Mouse (Mus musculus): ENCODE measurements at regions not wholly inside any gene's neighbourhood (a gene's known extent, or its start where the extent isn't known, plus 50 kb on each side); places are given as distances from the start of the nearest gene placed in this dataset.

DNA sequence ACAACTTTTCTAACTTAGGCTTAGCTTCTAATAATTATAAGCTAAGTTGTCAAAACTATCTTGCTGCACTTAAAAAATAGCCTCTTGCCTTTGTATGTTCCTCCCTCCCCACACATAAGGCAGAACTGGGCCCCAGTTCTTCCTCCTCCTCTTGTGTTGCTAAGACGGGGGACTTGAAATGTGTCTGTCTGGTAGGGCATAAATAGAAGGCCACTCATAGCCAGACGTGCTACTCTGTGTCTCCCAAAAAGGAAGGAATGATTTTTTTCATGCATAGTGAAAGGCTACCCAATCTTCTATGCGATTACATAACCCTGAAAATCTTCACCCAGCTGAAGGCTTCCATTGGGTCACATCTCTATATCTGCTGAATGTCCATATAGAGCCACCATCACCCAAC is 183.5 kb downstream of the Hsfy2 start:
- DNase-seq (ENCODE audit: low spot score): no peak

- no peak for DNase-seq (ENCODE audit: low spot score)
Measured at GRCm38 (mm10) chr1:56442835-56443234, 194.4 kb downstream of the Hsfy2 start.

DNA sequence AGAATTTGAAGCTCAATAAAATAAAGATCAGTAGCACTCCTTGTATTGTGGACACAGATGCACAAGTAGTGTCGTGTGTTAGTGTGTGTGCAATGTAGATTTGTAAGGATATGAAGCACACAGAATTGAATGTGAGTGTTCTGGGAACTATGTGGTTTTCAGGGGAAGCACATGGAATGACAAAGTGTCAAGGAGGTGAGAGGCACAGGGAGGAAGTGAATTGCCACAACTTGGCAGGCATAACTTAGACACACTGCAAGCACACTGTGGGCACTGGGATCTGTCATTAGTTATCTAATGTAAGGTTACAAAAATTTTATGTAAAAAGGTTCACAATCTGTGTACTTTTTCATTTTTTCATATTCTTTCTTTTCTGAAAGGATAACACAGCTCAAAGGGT is 230.4 kb downstream of the Hsfy2 start:
- DNase-seq (ENCODE audit: low spot score): no peak

DNA sequence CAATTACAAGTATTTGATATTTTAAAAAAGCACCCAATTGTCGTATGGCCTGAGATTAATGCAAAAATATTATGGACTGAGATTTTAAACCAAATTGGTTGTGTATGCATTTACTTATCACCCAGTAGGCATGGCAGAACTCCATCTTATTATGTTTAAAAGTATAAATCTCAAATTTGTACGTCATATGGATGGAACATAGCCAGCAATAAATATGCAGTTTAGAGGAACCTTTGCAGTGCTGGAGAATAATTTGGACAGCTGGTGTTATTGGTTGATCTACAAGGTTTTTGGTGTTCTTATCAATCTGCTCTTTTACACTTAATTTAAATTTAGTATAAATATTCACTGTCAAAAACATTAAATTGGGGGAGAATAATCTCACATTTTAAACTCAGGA is 233.9 kb downstream of the Hsfy2 start:
- no peak for DNase-seq (ENCODE audit: low spot score)

- DNase-seq (ENCODE audit: low spot score): no peak
Measured at GRCm38 (mm10) chr1:56395832-56396231, 241.4 kb downstream of the Hsfy2 start.

GRCm38 (mm10) chr1:56387086-56387485 is 250.1 kb downstream of the Hsfy2 start:
- no peak for DNase-seq (ENCODE audit: low spot score)

- DNase-seq (ENCODE audit: low spot score): no peak
Measured at GRCm38 (mm10) chr1:56366319-56366718, 270.9 kb downstream of the Hsfy2 start.

DNA sequence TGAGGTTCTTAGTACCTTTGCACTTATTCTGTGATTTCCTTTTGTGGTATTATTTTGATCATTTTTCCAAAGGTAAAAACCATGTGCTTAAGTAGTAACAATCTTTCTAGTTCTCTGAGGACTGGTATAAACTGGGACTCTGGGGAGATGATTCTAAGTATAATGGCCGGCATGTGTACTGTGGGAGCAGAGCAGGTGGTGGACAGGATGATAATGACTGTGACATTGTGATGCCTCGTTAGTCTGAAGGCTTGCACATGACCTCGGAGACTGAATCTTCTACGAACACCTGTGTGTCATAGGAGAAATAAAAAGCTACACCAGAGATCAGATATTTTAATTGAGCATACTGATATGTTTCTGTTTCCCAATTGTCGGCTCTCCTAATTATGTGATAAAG is 276.4 kb downstream of the Hsfy2 start:
- no peak for DNase-seq (ENCODE audit: low spot score)

- no peak for DNase-seq (ENCODE audit: low spot score)
Measured at GRCm38 (mm10) chr1:56346638-56347037, 290.6 kb downstream of the Hsfy2 start.

- DNase-seq (ENCODE audit: low spot score): no peak
Measured at GRCm38 (mm10) chr1:56344952-56345351, 292.3 kb downstream of the Hsfy2 start.

GRCm38 (mm10) chr1:56327381-56327780 is 309.9 kb downstream of the Hsfy2 start:
- DNase-seq (ENCODE audit: low spot score): no peak

DNA sequence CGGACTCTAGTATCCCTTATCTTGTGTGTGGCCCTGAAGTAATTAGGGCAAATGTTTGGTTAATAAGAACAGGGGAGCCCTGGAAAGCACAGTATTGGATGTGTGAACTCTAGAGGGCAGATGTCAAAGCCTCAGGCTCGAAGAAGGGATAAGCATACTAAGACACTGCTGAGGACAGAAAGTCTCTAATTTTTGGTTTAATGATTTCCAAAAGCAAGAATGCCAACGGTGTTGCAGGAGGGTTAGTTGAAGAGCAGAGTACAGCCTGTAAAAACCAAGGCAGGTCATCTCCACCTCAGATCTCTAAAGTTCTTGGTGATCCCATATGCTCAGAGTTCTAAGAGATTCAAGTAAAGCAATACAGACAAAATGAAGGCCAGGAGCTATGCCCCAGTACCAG is 328.6 kb downstream of the Hsfy2 start:
- no peak for DNase-seq (ENCODE audit: low spot score)

DNA sequence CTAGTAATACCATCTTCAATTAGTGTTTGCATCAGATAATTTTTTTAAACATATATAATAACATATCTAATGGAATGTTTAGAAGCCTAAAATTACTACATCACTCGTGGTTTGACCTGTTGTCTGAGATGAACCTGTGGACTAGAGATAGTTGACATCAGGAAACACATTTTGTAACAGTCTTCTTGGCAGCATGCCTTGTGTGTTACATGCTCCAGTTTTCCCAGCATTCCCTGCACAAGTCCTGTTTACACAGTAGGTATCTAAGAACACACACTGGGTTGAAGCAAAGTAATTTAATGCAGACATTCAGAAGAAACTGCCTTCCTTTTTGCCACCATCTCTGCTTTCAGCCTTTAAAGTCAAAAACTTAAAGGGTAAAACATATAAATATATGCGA is 342.8 kb downstream of the Hsfy2 start:
- no peak for DNase-seq (ENCODE audit: low spot score)

GRCm38 (mm10) chr1:56289748-56290147 is 347.5 kb downstream of the Hsfy2 start:
- DNase-seq (ENCODE audit: low spot score): no peak

DNA sequence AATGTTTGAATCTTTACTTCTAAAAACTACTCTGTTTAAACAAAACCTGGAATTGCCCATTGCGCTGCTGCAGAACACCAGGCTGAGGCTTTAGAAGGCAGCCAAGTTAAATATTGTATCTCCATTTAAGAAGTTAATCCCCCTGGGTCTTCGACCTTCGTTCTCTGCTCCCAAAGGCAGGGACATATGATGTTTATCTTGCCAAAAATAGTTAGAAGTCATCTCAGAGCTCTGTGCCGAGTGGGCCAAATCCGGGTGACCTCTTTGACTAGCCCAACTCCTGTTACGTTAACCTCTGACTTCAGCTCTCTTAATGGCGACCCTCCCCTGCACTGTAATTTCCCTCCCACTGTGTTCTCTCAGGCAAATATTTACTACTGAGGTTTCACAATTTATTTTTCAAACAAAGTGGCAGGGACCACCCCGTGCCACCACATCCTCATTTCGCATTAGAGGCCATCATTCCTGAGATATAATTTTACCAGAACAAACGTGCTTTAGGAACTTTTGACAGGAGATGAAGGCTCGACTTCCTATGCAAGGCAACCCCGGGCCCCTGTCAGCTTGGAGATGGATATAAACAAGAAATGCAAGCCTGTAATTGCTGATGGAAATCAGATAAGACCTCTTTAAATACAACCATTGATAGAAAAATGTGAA is 350.7 kb downstream of the Hsfy2 start:
- DNase-seq (ENCODE audit: low spot score): no peak

DNA sequence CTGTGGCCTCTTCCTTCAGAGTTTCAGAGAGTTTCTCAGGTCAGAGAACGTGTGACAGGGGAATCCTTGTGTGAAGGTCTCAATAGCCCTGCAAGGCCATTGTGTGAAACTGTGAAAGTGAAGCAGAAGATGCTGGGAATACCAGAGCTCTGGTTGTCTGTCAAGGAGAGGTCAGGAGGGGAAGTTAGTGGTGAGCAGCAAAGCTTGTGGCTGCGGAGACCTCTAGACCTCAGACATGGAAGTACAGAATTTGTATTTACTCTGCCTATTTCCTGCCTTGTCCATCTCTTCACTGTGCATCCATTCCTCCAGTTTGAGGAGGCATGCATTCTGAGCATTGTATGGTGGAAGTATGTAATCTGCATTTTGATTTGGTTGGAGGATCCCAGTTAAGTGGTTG is 375.5 kb downstream of the Hsfy2 start:
- DNase-seq (ENCODE audit: low spot score): no peak

GRCm38 (mm10) chr1:56260759-56261158 is 376.5 kb downstream of the Hsfy2 start:
- no peak for DNase-seq (ENCODE audit: low spot score)

DNA sequence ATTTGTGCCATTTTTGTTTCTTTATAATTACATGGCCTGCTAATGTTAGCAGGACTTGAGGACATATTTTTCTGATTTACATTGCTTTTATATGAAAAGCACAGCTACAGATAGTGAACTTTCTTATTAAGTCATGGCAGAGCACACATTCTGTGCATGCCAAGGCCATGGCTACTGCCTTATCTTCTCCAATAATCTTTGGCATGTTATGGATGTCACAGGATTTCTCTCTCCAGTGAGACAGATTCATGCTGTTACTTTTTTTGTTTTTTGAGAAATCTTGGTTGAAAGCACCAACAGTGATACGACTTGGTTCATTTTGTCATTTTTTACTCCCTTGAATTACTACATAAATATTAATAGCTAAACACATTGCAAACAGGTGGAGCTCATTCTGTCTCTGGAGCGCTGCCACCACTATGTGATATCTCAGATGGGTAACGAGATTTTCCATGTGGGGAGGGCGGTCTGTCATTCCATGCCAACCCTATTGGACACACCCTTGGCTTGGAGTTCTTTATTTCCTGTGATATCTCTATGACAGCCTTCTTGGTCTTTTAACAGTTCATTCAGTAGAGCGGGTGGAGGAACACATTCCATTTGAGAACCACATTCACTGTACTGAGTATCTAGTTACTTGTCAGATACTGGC is 380.3 kb downstream of the Hsfy2 start:
- DNase-seq (ENCODE audit: low spot score): no peak

DNA sequence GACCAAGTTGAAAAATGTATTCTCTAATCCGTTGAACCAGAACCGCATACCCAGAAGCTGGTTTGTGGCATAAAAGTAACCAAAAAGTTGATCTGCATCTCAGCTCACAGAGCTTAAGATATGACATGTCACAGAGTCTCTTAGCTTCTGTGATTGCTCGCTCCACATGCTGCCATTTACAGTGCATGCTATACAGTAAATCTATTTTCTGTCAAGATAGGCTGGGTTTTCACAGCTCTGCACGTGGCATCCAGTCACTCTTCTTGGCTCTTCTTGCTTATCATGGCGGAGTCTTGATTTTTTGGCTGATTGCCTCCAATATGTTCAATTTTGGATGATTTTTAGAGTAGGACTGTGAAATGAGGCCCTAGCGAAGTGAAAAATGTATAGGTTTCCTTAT is 397.5 kb downstream of the Hsfy2 start:
- no peak for DNase-seq (ENCODE audit: low spot score)

DNA sequence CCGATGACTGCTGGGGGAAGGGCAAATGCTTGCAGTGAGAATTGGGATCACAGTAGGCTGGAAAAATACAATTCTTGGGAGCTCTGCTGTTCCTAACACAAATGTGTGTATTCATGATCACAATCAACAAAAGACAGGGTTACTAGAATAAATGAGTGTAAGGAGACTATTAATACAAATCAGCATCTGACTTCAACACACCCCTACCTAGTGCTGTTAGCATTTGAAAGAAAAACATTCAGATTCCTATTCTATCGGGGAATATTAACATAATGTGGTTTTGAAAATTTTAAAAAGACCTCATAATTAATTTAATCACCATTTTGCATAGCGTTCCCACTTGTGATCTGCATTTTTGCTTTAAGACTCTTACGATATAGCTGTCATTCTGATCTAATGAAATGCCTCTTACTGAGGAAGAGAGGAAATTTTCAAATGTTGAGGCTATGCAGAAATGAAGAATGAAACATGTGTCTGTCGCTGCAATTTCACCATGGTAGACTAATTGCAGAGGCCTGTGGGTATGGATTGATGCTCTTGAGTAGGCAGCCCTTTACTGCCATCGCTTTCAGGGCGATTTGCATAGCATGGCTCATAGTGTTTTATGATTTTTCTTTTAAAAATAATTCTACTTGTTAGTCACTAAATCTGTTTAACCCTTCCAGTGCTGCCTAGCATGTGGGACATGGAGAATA is 410.8 kb downstream of the Hsfy2 start:
- no peak for DNase-seq (ENCODE audit: low spot score)

DNA sequence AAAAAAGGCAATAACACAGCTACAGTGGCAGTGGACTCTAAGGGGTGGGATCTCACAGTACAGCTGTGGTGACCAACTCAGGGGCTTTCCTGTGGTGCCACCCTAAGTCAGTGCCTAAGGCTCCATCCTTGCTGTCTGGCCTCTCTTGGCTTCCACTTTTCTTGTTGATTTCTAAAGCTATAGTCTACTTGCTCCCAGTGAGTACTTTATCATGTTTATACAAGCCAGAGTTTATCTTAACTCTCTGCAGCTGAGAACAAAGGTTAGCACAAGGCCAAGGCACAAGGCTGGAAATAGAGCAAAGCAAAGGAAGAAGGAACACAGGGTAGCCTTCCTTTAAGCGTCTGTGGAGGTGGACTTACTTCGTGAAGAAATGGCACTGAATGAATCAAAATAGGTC is 417.5 kb downstream of the Hsfy2 start:
- no peak for DNase-seq (ENCODE audit: low spot score)

DNA sequence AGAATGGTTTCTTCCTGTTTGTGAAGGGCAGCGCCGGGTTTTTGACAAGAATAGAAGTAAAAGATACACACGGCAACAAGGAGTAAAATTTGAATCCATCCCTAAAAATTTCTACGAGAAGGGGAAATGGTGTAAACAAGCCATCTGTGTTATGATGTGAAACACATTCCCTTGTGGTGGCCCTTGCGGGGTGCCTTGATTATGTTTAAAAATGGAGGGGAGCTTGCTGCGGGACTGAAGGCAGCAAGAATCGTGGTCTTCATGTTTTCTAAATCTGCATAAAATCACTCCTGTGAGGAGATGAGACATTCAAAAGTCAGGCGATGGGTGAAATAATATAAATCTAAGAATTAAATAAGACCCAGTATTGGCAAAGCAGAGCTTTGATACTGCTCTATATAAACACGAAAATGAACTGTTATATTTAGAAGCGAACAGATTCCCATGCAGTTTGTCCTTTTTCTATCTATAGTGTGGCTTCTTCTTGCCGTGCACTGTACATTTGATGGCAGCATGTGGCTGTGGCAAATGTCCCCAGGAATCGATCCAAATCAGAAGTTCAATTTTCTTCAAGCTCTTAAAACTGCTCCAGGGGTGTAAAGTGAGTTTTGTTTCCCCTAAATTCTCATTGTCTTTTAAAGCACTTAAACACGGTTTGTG is 426.4 kb downstream of the Hsfy2 start:
- DNase-seq (ENCODE audit: low spot score): no peak

Data from testis, postnatal 14 days (tissue).